Mouse (Mus musculus) erythroblast, embryonic 14.5 days (primary cell): ENCODE results near the gene Hspe1. TPM values are rescaled to one million over a fixed set of nuclear protein-coding genes. Genes with fewer than 3 reads are reported as not detected.
A peak's percentile ranks its signal among the peaks of the same experiment; 100 is the strongest.

Experiments used
- H3K27me3 ChIP-seq: 2 replicates; pipeline ENCODE4 v1.6.1; 2012; ENCODE audit warnings: inconsistent platforms; ENCODE audit not compliant: control insufficient read depth
- H3K36me3 ChIP-seq: 2 replicates; pipeline ENCODE4 v1.6.1; 2012; ENCODE audit warnings: mild to moderate bottlenecking, inconsistent platforms; ENCODE audit not compliant: control insufficient read depth
- H3K4me1 ChIP-seq: 2 replicates; pipeline ENCODE4 v1.6.1; 2012; ENCODE audit warnings: inconsistent platforms; ENCODE audit not compliant: control insufficient read depth
- H3K4me3 ChIP-seq: replicated peaks from 2 replicates; pipeline ENCODE3; 2012; ENCODE audit warnings: moderate library complexity, mild to moderate bottlenecking, inconsistent platforms
- H3K9me3 ChIP-seq: 2 replicates; pipeline ENCODE4 v1.6.1; 2012; ENCODE audit warnings: low read length, inconsistent platforms, mixed read lengths; ENCODE audit not compliant: control insufficient read depth
- GATA1 ChIP-seq: IDR thresholded peaks from 2 replicates; pipeline ENCODE4 v1.6.1; 2012; ENCODE audit warnings: low read length, inconsistent platforms, mixed read lengths
- TAL1 ChIP-seq: IDR thresholded peaks from 3 replicates; pipeline ENCODE4 v1.6.1; 2012; ENCODE audit warnings: low read length, inconsistent platforms, mixed read lengths
- polyA plus RNA-seq: library from polyadenylated mRNA; stranded (reverse); fragments of >175 nt; gene quantifications from 2 replicates; pipeline ENCODE4 v1.2.3, GENCODE M21; 2012

Gene Hspe1
- 8.0 and 8.4 TPM in 2 replicates for polyA plus RNA-seq

DNA sequence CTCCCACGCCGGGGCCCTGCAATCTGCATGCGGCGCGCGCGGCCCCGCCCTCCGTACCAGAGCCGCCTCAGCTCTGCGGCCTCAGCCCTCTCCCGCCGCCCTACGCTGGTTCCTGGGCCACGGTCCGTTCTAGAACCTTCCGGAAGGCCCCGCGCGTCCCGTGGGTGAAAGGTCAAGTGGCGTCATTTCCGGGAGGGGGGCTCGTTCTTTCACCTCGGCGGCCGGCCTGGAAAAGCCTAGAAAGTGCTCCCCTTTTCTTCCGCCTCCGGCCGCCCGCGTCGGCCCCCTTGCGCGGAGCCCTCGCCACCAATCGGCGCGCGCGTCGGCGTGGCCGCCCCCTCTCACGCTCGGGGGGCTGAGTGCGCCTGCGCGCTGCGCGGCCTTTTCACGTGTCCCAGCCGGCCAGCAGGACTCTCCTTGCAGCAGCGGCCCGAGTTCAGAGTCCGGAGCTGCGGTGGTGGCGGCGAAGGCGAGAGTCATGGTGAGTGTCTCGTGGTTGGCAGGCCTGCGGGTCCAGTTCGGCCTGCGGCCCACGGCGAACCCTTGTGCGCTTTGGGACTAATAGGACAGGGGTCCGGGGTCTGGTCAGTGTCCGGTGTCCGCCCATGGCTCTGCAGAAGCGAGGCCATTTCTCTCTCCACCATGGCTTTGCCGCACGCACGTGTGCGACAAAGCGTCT is at the start of gene Hspe1, which contains the start of gene Hspd1:
Hspe1 (plus strand) TSS at position 201 of the 679 bp plus-strand sequence.
Hspd1 (minus strand) TSS at position 312 of the 679 bp plus-strand sequence.
- Histone ChIP-seq H3K9me3 (no peaks in the 10 kb centered on the region), H3K27me3 (no peaks in the 10 kb centered on the region), H3K36me3 (peaks cover 41% of the 10 kb centered on the region), H3K4me1 (peaks cover 74% of the 10 kb centered on the region), H3K4me3 (peak within 1 kb of the TSS; percentile 95)
- TF ChIP-seq GATA1 (no peak), TAL1 (no peak)

DNA sequence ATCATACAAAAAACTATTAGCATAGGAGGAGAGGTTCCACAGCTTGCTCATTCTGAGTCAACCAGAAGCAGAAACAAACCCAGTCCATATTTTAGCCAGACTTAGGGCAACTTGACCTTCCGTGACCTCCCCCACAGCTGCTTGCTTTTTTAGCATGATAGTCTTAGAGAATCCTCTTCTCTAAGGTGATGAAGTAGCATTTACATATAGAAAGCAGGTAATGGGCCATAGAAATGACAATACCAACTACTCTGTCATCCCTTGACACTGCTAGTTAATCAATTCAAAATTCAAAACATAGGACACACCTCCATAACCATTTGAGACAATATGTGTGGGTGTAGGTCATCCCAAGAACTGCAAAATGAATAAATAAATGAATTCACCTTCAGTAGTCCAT is 48.0 kb upstream of the Hspe1 start:
- Histone ChIP-seq H3K4me1 (peaks cover 7% of the 10 kb centered on the region), H3K27me3 (peaks cover 7% of the 10 kb centered on the region), H3K36me3 (no peaks in the 10 kb centered on the region), H3K4me3 (no peak overlapping the region), H3K9me3 (peaks cover 13% of the 10 kb centered on the region)
- no peak for TF ChIP-seq TAL1
- TF ChIP-seq GATA1 = no peak

DNA sequence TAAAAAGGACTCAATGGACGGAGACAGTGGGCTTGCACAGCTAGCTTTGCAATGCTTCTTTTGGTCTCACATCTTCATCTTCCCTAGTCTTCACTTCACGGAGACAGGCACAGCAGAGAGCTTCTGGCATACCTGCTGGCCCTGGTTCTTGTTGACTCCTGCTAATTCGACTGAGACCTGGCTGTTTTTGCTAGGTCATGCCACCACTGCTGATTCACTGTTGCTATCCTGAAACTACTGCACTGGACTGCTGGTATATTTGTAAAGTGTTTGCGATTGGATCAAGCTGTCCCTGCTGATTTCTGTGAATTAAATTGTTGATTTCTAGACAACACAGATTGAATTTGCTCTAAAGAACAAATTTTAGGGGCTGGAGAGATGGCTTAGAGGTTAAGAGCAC is 46.2 kb upstream of the Hspe1 start:
- Histone ChIP-seq H3K36me3 (no peaks in the 10 kb centered on the region), H3K4me3 (no peak overlapping the region), H3K27me3 (peaks cover 12% of the 10 kb centered on the region), H3K4me1 (peaks cover 7% of the 10 kb centered on the region), H3K9me3 (peaks cover 13% of the 10 kb centered on the region)
- TF ChIP-seq TAL1 = no peak

DNA sequence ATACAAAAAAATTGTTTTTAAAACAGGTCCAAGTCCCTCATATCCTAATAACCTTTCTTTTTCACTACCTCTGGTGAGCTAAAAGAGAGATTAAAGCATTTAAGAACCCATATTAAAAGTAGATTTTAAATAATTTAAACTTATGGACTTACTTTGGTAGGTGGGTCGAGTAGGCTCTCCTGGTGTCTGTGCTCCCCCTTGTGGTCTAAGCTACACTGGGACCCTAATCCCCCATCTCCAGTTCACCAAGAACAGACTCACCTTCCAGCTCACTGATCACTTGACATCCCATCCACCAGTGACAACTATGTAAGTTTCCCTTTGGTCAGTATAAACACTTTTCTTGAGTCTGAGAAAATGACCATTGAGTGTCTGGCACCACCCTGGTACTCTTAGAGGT is 45.7 kb upstream of the Hspe1 start:
- TF ChIP-seq GATA1 = no peak
- Histone ChIP-seq H3K4me3 (no peak overlapping the region), H3K27me3 (peaks cover 12% of the 10 kb centered on the region), H3K9me3 (peaks cover 13% of the 10 kb centered on the region), H3K4me1 (peaks cover 7% of the 10 kb centered on the region), H3K36me3 (no peaks in the 10 kb centered on the region)

DNA sequence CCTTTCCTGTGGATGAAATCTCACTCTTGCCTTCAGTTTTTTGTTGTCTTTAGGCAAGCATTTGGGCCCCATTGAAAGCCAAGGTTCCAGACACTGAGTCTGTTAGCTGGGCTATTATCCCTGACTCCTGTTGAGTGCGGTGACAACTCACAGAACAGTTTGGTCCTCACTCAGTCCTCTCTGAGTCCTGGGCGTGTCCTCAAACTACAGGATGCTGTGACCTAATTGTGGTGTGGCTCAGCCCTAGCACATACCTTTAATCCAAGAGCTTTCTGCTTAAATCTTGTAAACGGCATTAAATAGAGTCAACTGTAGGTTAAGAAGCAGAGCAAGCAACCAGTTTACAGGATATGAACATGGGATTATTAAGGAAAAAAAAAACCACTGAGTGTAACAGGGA is 44.8 kb upstream of the Hspe1 start:
- no peaks in the 10 kb centered on the region for H3K36me3 ChIP-seq
- peaks cover 12% of the 10 kb centered on the region for H3K27me3 ChIP-seq
- H3K9me3 ChIP-seq = peaks cover 13% of the 10 kb centered on the region
- TF ChIP-seq GATA1 (no peak), TAL1 (no peak)
- H3K4me1 ChIP-seq = peaks cover 7% of the 10 kb centered on the region
- no peak overlapping the region for H3K4me3 ChIP-seq

DNA sequence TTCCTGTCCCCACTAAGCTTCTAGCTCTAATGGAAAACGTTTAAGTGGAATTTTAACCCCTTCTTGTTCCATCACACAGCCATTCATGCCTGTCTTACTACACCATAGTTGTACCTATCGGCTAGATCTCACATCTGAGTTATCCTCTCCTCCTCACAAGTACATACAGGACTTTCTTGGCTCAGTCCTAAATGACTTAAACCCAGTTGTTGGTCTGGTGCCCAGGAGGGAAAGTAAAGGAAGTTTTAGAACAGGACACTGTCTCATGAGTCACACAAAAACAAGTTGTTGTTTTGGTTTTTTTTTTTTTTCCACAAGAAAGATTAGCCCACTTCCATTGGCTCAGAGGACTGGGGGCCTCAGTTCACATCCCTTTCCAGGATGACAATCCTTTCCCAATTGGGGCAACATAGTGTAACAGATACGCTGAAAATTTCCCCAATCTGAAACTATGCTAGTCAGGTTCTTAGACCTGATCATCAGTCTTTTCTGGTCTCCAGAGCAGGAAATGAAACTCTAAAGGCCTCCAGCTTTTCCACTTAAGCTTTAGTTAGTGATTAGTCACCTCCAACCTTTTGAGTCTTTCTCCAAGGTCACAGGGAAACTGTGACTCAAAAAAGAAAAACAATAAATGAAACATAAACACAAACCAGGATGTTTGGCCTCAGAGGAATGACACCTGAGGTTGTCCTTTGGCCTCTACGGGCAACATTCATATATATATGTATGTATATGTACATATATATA is 38.9 kb upstream of the Hspe1 start:
- no peaks in the 10 kb centered on the region; the same call in none of the 2 replicates for H3K36me3 ChIP-seq
- H3K4me1 ChIP-seq = peaks cover 18% of the 10 kb centered on the region
- TF ChIP-seq GATA1 (no peak), TAL1 (no peak)
- H3K4me3 ChIP-seq = no peak overlapping the region
- no peaks in the 10 kb centered on the region for H3K9me3 ChIP-seq
- H3K27me3 ChIP-seq = peaks cover 9% of the 10 kb centered on the region

DNA sequence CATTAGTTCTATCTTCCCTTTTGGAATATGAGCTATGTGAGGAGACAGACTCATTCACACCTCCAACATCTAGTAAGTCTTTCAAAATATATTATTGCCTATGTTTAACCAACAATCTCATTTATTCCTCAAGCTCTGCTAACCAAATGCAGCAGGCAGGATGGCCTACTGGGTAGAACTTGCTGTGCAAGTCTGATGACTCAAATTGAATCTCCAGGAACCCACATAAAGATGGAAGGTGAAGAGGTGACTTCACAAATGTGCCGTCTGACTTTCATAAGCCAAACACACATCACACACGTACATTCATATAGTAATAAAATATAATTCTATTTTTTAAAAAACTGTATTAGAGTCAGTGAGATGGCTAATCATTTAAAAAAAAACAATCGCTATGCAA is 36.3 kb upstream of the Hspe1 start:
- peak overlapping the region; percentile 85 for H3K4me3 ChIP-seq
- no peaks in the 10 kb centered on the region for H3K27me3 ChIP-seq
- peaks cover 32% of the 10 kb centered on the region for H3K4me1 ChIP-seq
- TF ChIP-seq GATA1 = no peak
- no peak for TF ChIP-seq TAL1
- H3K9me3 ChIP-seq = no peaks in the 10 kb centered on the region
- H3K36me3 ChIP-seq = peaks cover 26% of the 10 kb centered on the region

DNA sequence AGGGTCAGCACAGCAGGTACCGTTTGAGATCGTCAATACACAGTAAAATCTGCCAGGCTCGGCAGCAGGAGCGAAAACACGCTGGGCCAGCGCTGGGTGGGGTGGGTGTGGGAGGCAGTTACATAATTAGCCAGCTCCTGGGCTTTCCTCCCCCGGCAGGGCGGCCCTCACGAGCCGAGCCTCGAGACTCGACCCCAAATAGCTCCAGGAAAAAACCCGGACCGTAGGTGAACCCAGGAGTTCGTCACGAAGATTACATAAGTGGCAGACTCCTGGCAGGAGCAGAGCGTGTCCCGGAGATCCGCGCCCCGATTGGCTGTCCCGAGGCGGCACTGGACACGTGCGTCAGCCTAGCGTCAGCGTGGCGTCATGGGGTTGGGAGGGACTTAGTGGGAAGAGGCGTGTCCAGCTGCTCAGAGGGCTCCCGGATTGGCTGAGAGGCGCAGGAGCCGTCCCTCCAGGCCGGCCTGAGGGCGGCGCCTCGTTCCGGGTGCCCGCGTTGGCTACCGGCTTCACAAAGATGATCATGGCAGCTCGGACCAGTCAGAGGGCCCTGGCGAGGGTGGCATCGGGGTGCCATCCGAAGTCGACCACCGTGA is 35.5 kb upstream of the Hspe1 start, which contains the start of gene Coq10b:
Coq10b (plus strand) TSS at position 416 of the 599 bp plus-strand sequence.
- Histone ChIP-seq H3K9me3 (no peaks in the 10 kb centered on the region), H3K36me3 (peaks cover 32% of the 10 kb centered on the region), H3K4me1 (peaks cover 36% of the 10 kb centered on the region), H3K4me3 (peak within 1 kb of the TSS; percentile 85), H3K27me3 (no peaks in the 10 kb centered on the region)
- TF ChIP-seq GATA1 = peak; percentile 35; the same call in 1 of the 2 replicates
- no peak for TF ChIP-seq TAL1

DNA sequence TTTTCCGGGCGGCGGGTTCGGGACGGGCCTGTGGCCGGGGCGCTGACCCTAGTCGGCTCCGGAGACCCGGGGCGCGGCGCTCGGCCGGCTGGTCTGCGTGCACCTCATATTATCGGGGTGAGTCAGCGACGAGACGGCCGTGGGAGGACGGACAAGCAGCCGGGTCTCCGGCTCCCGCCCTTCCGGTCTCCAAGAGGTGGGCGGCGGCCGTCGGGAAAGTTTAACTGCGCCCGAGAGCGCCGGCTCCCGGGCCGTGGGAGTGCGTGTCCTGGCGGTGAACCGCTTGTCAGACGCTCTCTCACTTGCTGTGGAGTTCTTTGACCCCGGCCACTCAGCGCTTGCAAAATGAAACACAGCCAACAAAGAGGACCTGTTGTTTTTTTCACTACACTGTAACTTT is 34.9 kb upstream of the Hspe1 start:
- peaks cover 36% of the 10 kb centered on the region for H3K4me1 ChIP-seq
- TF ChIP-seq GATA1 = no peak

More for the DNA sequence above, 34.9 kb upstream of the Hspe1 start:
- peak overlapping the region; percentile 85 for H3K4me3 ChIP-seq
- H3K36me3 ChIP-seq = peaks cover 35% of the 10 kb centered on the region
- no peaks in the 10 kb centered on the region for H3K9me3 ChIP-seq
- no peaks in the 10 kb centered on the region for H3K27me3 ChIP-seq
